Mouse (Mus musculus) heart, adult 2 months (tissue): ENCODE results near the gene 4930590J08Rik. TPM values are rescaled to one million over a fixed set of nuclear protein-coding genes. Genes with fewer than 3 reads are reported as not detected.
A peak's percentile ranks its signal among the peaks of the same experiment; 100 is the strongest.
"Not testable (repeated sequence)": the region's sequence is repeated elsewhere in the genome, so short reads cannot be mapped to it uniquely, and the experiment has no call there.

Experiments used
- DNase-seq, 2 experiments: peaks; one replicate each; pipeline ENCODE4 v3.0.0; 2021
- H3K27ac ChIP-seq: fragments of 200-600 bp; 2 replicates; pipeline ENCODE4 v1.8.1; 2022
- H3K27me3 ChIP-seq: fragments of 200-500 bp; 2 replicates; pipeline ENCODE4 v1.6.1; 2012; ENCODE audit warnings: mild to moderate bottlenecking, low read length, inconsistent platforms, mixed read lengths; ENCODE audit not compliant: control insufficient read depth, insufficient read depth
- H3K36me3 ChIP-seq: fragments of 200-500 bp; 2 replicates; pipeline ENCODE4 v1.6.1; 2012; ENCODE audit warnings: low read length, inconsistent platforms; ENCODE audit not compliant: control insufficient read depth, insufficient read depth
- H3K4me1 ChIP-seq: fragments of 200-500 bp; 2 replicates; pipeline ENCODE4 v1.6.1; 2011; ENCODE audit warnings: low read length; ENCODE audit not compliant: control insufficient read depth, insufficient read depth
- H3K4me3 ChIP-seq: fragments of 200-600 bp; 2 replicates; pipeline ENCODE4 v1.8.1; 2022
- H3K79me2 ChIP-seq: fragments of 200-500 bp; replicated peaks from 2 replicates; pipeline ENCODE4 v1.6.1; 2012; ENCODE audit warnings: mild to moderate bottlenecking, inconsistent platforms, low read length, moderate library complexity, mixed read lengths; ENCODE audit not compliant: control insufficient read depth, insufficient read depth
- H3K9ac ChIP-seq: fragments of 200-500 bp; 2 replicates; pipeline ENCODE4 v1.6.1; 2012; ENCODE audit warnings: low read depth, mild to moderate bottlenecking, control low read depth, inconsistent platforms, low read length, mixed read lengths
- CTCF ChIP-seq: fragments of 200-600 bp; IDR thresholded peaks from 2 replicates; pipeline ENCODE4 v1.8.1; 2022; ENCODE audit warnings: antibody characterized with exemption, mild to moderate bottlenecking, moderate library complexity
- EP300 ChIP-seq: fragments of 200-500 bp; IDR thresholded peaks from 2 replicates; pipeline ENCODE4 v1.6.1; 2011; ENCODE audit warnings: low read depth, low read length, control low read depth; ENCODE audit not compliant: insufficient read depth
- POLR2A ChIP-seq: fragments of 200-500 bp; IDR thresholded peaks from 2 replicates; pipeline ENCODE4 v1.6.1; 2011; ENCODE audit warnings: mild to moderate bottlenecking, low read depth, low read length, control low read depth; ENCODE audit not compliant: insufficient read depth
- WGBS: fragments of 180-500 bp; shearing (Covaris S2); methylation state at CpG from one replicate; pipeline ENCODE4 v1.1.7; 2018; 5-methylcytosine and 5-hydroxymethylcytosine counted together
- intact Hi-C: fragments of 180-260 bp; cut with DNase I; formaldehyde crosslinking; loops from one replicate; pipeline ENCODE4 v1.15.1; 2025
- polyA plus RNA-seq: library from polyadenylated mRNA; depleted of rRNA; stranded (reverse); fragments of >200 nt; gene quantifications from 2 replicates; pipeline ENCODE4 v1.2.3, GENCODE M21; 2012
- total RNA-seq, 2 experiments: library from RNA; stranded (reverse); gene quantifications; 2 replicates each; pipeline ENCODE4 v1.2.3; 2021

Gene 4930590J08Rik
- total and polyA plus RNA-seq, 3 experiments: 0.43 to 0.78 (median 0.52) TPM

DNA sequence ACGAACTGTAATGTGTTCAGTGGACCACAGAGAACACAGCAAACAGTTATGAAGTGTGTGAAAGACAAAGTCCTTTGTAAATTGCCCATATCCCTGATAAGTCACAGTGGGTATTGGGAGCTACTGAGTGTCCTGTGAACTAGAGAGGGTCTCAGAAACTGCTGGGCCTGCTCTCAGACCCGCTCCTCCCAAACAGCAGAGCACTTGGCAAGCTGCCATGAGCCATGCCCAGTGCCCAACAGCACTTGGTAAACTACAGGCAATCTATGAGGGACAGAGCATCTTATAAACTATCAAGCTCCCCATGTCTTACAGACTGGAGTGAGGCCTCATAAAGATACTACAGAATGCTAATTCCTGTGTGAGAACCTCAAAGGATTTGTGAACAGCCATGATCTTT, 45.8 kb downstream of the 4930590J08Rik start:
- H3K4me1 ChIP-seq: no peaks in the 10 kb centered on the region
- no peaks in the 10 kb centered on the region for H3K27me3 ChIP-seq
- no peak overlapping the region for H3K9ac ChIP-seq
- no peak for DNase-seq
- no peak overlapping the region for H3K27ac ChIP-seq
- no peak overlapping the region for H3K4me3 ChIP-seq
- intact Hi-C loops: no loop called here
- 72% methylated on average over 2 of the region's 2 CpGs for WGBS
- H3K79me2 ChIP-seq: no peaks in the 10 kb centered on the region
- H3K36me3 ChIP-seq: no peaks in the 10 kb centered on the region
- TF ChIP-seq CTCF (no peak), EP300 (no peak), POLR2A (no peak)

DNA sequence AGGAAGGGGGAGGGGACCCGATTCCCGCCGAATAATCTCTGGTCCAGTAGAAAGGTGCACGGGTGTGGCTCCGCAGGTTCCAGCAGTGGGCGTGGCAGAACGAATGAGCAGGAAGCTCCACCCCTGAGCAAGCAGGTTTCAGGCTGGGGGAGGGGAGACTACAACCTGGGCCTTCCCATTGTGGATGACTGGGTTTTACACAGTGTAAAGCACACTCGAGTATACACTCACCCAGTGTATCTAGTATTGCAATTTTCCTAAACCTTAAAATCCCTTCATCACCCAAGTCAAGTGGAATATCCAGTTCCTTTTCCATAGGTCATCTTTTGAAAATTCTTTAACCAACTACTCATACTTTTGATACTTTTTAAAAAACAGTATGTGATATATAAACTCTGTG, 55.4 kb downstream of the 4930590J08Rik start:
- H3K4me1 ChIP-seq: peaks cover 14% of the 10 kb centered on the region
- not testable (repeated sequence) for DNase-seq, H3K9ac ChIP-seq, H3K27ac ChIP-seq, H3K4me3 ChIP-seq, H3K79me2 ChIP-seq, H3K36me3 ChIP-seq, H3K27me3 ChIP-seq
- intact Hi-C loops: loop anchor here (5.0 kb wide), 1 partner anchor 56 kb away; the partner anchor contains the start of gene 4930590J08Rik
- 33% methylated on average over 2 of the region's 8 CpGs for WGBS

DNA sequence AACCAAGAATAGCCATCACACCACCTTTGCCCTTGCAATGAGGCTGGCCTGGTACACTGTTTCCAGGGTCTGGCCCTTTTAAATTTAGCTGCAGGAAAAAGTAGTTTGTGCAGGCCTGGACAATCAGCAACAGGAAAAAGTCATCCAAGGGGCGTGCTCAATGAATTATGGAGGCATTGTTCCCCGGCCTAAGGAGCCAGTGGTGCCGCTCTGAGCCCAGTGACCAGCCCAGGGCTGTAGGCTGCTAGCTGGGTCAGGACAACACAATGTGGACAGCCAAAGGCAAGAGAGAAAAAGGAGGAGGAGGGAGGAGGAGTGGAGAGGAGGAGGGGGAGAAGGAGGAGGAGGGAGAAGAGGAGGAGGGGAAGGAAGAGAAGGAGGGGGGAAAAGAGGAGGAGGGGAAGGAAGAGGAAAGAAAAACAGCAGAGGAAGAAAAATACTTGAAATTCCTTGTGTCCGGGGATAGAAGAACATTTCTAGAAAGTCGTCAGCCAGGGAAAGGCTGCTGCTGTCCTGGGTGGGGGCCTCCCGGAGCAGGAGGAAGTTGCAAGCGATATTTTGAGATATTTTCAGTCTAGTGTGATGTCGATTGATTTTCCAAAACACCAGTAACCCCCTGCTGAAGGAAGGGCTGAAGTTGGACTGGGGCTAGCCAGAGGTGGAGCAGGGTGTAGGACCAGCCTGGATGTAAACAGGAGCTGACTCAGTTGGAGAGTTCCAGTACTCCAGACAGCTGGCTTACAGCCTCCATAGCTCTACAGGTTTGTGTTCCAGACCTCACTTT, 57.6 kb downstream of the 4930590J08Rik start:
- WGBS: 18% methylated on average over 8 of the region's 8 CpGs
- Histone ChIP-seq H3K27ac (peak overlapping the region; percentile 72), H3K4me3 (peak overlapping the region; percentile 41), H3K9ac (peak overlapping the region; percentile 67), H3K4me1 (peaks cover 14% of the 10 kb centered on the region), H3K36me3 (no peaks in the 10 kb centered on the region), H3K79me2 (no peaks in the 10 kb centered on the region), H3K27me3 (no peaks in the 10 kb centered on the region)
- peak; percentile 67 for TF ChIP-seq POLR2A
- no peak for TF ChIP-seq EP300
- TF ChIP-seq CTCF: no peak
- intact Hi-C loops: loop anchor here (2.0 kb wide), 1 partner anchor 19 kb away; the partner anchor contains the start of gene Fgd5
- DNase-seq: peak; percentile 68 to 70

DNA sequence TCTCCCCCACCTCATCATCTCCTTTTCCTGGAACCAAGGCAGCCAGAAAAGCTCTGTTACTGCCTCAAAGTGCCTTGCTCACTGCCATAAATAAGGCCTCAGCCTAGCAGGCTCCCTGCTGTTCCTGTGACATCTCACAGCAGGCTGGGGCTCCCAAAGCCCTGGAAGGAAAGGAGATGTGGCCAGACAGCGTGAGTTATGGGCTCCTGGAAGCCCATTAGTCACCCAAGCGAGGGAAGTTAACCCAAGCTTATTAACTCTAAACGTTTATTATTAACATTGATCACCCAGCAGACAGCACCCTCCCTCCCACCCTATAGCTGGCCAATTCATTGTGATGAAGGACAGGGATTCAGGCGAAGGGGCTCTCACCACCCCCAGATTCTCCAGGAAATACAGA, 60.8 kb downstream of the 4930590J08Rik start:
- TF ChIP-seq EP300: no peak
- TF ChIP-seq CTCF: no peak
- TF ChIP-seq POLR2A: no peak
- Histone ChIP-seq H3K27me3 (no peaks in the 10 kb centered on the region), H3K79me2 (no peaks in the 10 kb centered on the region), H3K9ac (no peak overlapping the region), H3K36me3 (no peaks in the 10 kb centered on the region), H3K4me1 (peaks cover 16% of the 10 kb centered on the region), H3K4me3 (no peak overlapping the region), H3K27ac (no peak overlapping the region)
- WGBS: 53% methylated on average over 4 of the region's 4 CpGs
- DNase-seq: no peak
- intact Hi-C loops: no loop called here

DNA sequence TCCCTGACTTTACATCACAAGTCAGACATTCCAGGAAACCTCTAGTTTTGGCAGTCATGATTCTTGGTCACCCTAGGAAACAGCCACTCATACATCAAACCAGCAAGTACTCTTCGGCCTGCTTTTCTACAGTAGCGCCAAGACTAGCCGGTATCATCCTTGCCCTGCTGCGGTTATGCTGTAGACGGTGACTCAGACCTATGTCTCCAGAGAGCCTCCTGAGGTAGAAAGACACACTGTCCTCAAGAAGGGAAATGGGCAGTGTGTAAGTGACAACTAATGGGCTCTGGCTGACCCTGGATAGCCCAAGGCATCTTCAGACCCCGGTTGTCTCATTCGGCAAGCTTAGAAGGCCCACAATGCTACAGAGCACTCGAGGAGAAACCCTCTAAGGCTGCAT, 62.5 kb downstream of the 4930590J08Rik start:
- Histone ChIP-seq H3K27ac (no peak overlapping the region), H3K79me2 (no peaks in the 10 kb centered on the region), H3K27me3 (no peaks in the 10 kb centered on the region), H3K36me3 (no peaks in the 10 kb centered on the region), H3K9ac (no peak overlapping the region), H3K4me1 (peaks cover 13% of the 10 kb centered on the region), H3K4me3 (no peak overlapping the region)
- no peak for TF ChIP-seq CTCF
- TF ChIP-seq EP300: no peak
- TF ChIP-seq POLR2A: no peak
- no peak for DNase-seq
- WGBS: 75% methylated on average over 8 of the region's 8 CpGs
- intact Hi-C loops: no loop called here

DNA sequence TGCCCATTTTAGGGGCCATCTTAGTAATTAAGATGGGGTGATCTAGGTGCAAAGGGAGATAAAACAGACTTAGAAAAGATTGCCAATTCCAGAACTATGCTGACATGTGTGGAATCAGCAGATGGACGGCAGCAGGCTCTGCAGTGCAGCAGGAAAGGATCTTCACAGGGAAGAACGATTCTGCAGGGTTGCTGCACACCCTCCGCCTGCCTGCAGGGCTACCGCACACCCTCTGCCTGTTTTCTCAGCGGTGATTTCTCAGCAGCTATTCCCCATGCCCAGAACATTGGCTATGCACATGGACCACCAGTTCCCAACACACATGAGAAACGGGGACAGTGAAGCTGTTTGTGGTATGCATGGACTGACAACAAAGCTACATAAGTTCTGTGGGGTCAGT, 63.4 kb downstream of the 4930590J08Rik start:
- 38% methylated on average over 6 of the region's 6 CpGs for WGBS
- intact Hi-C loops: no loop called here

More for the DNA sequence above, 63.4 kb downstream of the 4930590J08Rik start:
- peaks cover 10% of the 10 kb centered on the region for H3K4me1 ChIP-seq
- H3K79me2 ChIP-seq: no peaks in the 10 kb centered on the region
- DNase-seq: no peak
- H3K27me3 ChIP-seq: no peaks in the 10 kb centered on the region
- no peak overlapping the region for H3K9ac ChIP-seq
- no peak overlapping the region for H3K4me3 ChIP-seq
- no peak overlapping the region for H3K27ac ChIP-seq
- TF ChIP-seq POLR2A: no peak
- no peak for TF ChIP-seq EP300
- TF ChIP-seq CTCF: 0 out of 2 replicates have a peak, but pooled peaks have one; percentile 2
- H3K36me3 ChIP-seq: no peaks in the 10 kb centered on the region
